Mouse (Mus musculus): Measurements from ENCODE around the gene Tnik. TPM values are rescaled to one million over a fixed set of nuclear protein-coding genes. Genes with fewer than 3 reads are reported as not detected.
A peak's percentile ranks its signal among the peaks of the same experiment; 100 is the strongest.

Tnik gene
- total and polyA plus RNA-seq, 2 experiments from 2014 or later: 58.2 to 118 TPM

DNA sequence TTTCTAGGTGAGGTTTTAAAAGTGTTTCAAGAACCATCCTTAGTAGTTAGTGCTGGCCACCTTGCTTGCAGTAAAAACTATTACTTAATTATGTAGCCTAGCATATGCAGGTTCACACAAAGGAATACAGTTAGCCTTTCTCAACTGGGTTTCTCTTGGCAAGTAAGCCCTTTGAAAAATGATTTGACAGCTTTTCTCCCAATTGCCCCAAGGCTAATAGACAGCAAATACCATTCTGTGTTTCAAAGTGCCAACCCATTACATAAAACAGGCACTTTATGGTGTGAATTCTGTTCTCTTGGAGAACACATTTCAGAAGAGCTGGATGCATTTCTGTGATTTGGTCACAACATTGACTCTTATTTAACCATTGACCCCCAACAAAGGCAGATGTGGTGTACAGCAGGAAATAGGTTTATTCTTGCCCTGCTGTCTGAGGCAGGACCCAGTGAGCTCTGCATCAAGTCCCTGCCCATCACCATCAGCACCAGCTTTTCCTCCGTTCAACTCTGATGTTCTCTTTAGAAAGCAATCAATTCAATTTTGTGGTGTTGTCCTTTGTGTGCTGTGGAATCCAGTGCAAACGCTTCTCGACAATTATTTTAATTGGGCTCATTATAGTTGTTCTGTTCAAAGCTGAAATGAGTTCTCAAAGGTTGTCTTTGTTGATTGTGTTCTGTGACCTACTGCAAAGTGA, 233.9 kb downstream of the Tnik start:
- no peak overlapping the region for H3K4me2 ChIP-seq (ENCODE audit: low read depth, low read length, poor library complexity, severe bottlenecking)
- WGBS: 61% methylated on average over 3 of the region's 3 CpGs
- no peaks in the 10 kb centered on the region for H3K27me3 ChIP-seq (ENCODE audit: insufficient read depth, low read length)
- no peaks in the 10 kb centered on the region for H3K36me3 ChIP-seq (ENCODE audit: insufficient read depth, low read length)
- no peak for DNase-seq (ENCODE audit: low spot score)
- no peaks in the 10 kb centered on the region for H3K9me3 ChIP-seq (ENCODE audit: low read length)
- no peak for ATAC-seq (ENCODE audit: low FRiP score)
- H3K4me1 ChIP-seq (ENCODE audit: insufficient read depth, low read length): peaks cover 2% of the 10 kb centered on the region; the same call in 1 of the 2 replicates
- no peak for TF ChIP-seq CTCF (IDR thresholded peaks at IDR 0.05)
- no peak overlapping the region for H3K4me3 ChIP-seq (ENCODE audit: low read depth, low read length)
- H3K9ac ChIP-seq (replicated peaks; ENCODE audit: low read length, poor library complexity, severe bottlenecking): no peak overlapping the region
- H3K27ac ChIP-seq (ENCODE audit: low read depth, low read length): no peak overlapping the region

GRCm38 (mm10) chr3:28497503-28497857, 234.5 kb downstream of the Tnik start:
- H3K9ac ChIP-seq (replicated peaks; ENCODE audit: low read length, poor library complexity, severe bottlenecking): no peak overlapping the region
- TF ChIP-seq CTCF (IDR thresholded peaks at IDR 0.05): no peak
- no peaks in the 10 kb centered on the region for H3K27me3 ChIP-seq (ENCODE audit: insufficient read depth, low read length)
- H3K9me3 ChIP-seq (ENCODE audit: low read length): no peaks in the 10 kb centered on the region
- no peak overlapping the region for H3K4me3 ChIP-seq (ENCODE audit: low read depth, low read length)
- ATAC-seq (ENCODE audit: low FRiP score): no peak
- no peak overlapping the region for H3K27ac ChIP-seq (ENCODE audit: low read depth, low read length)
- H3K4me2 ChIP-seq (ENCODE audit: low read depth, low read length, poor library complexity, severe bottlenecking): no peak overlapping the region
- DNase-seq (ENCODE audit: low spot score): no peak
- H3K4me1 ChIP-seq (ENCODE audit: insufficient read depth, low read length): no peaks in the 10 kb centered on the region
- 87% methylated on average over 3 of the region's 3 CpGs for WGBS
- no peaks in the 10 kb centered on the region for H3K36me3 ChIP-seq (ENCODE audit: insufficient read depth, low read length)

DNA sequence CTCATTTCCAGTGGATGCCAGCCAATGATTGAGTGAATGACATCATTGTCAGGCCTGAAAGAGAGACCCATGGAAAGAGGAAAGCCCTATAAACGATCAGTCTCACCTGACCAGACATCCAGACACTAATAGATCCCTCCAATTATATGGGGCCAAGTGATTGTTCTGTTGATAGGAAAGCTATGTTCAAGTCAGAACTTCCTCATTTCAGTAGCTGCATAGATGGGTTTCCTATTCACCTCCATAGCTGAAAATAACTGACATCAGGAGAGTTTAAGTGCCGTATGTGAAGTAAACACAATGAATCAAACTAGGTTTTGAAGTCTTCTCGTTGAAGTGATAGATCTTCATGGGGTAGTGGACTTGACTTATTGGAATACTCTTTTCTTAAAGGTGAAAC, 239.7 kb downstream of the Tnik start:
- no peaks in the 10 kb centered on the region; the same call in none of the 2 replicates for H3K36me3 ChIP-seq (ENCODE audit: insufficient read depth, low read length)
- H3K9ac ChIP-seq (replicated peaks; ENCODE audit: low read length, poor library complexity, severe bottlenecking): no peak overlapping the region
- no peak for DNase-seq (ENCODE audit: low spot score)
- no peak overlapping the region for H3K4me3 ChIP-seq (ENCODE audit: low read depth, low read length)
- no peak overlapping the region for H3K4me2 ChIP-seq (ENCODE audit: low read depth, low read length, poor library complexity, severe bottlenecking)
- no peaks in the 10 kb centered on the region for H3K4me1 ChIP-seq (ENCODE audit: insufficient read depth, low read length)
- ATAC-seq (ENCODE audit: low FRiP score): no peak
- no peaks in the 10 kb centered on the region for H3K27me3 ChIP-seq (ENCODE audit: insufficient read depth, low read length)
- WGBS: 91% methylated on average over 3 of the region's 3 CpGs
- TF ChIP-seq CTCF (IDR thresholded peaks at IDR 0.05): no peak
- no peaks in the 10 kb centered on the region for H3K9me3 ChIP-seq (ENCODE audit: low read length)
- no peak overlapping the region for H3K27ac ChIP-seq (ENCODE audit: low read depth, low read length)

- ATAC-seq (ENCODE audit: low FRiP score): no peak
These were observed 246.4 kb downstream of the Tnik start for GRCm38 (mm10) chr3:28509337-28509935.

GRCm38 (mm10) chr3:28523004-28523482, 260.0 kb downstream of the Tnik start:
- DNase-seq (ENCODE audit: low spot score) (peak; percentile 41), ATAC-seq (ENCODE audit: low FRiP score) (no peak)
- Histone ChIP-seq H3K4me2 (ENCODE audit: low read depth, low read length, poor library complexity, severe bottlenecking) (no peak overlapping the region), H3K4me1 (ENCODE audit: insufficient read depth, low read length) (no peaks in the 10 kb centered on the region), H3K27me3 (ENCODE audit: insufficient read depth, low read length) (no peaks in the 10 kb centered on the region), H3K4me3 (ENCODE audit: low read depth, low read length) (no peak overlapping the region), H3K27ac (ENCODE audit: low read depth, low read length) (no peak overlapping the region; the same call in 1 of the 2 replicates), H3K9ac (replicated peaks; ENCODE audit: low read length, poor library complexity, severe bottlenecking) (no peak overlapping the region), H3K9me3 (ENCODE audit: low read length) (no peaks in the 10 kb centered on the region), H3K36me3 (ENCODE audit: insufficient read depth, low read length) (no peaks in the 10 kb centered on the region)
- no peak for TF ChIP-seq CTCF (IDR thresholded peaks at IDR 0.05)
- WGBS: 46% methylated on average over 6 of the region's 6 CpGs

More at GRCm38 (mm10) chr3:28509337-28509935, 246.4 kb downstream of the Tnik start:
- no peak overlapping the region for H3K9ac ChIP-seq (replicated peaks; ENCODE audit: low read length, poor library complexity, severe bottlenecking)
- no peak overlapping the region for H3K27ac ChIP-seq (ENCODE audit: low read depth, low read length)
- no peaks in the 10 kb centered on the region; the same call in none of the 2 replicates for H3K36me3 ChIP-seq (ENCODE audit: insufficient read depth, low read length)
- H3K27me3 ChIP-seq (ENCODE audit: insufficient read depth, low read length): no peaks in the 10 kb centered on the region
- no peaks in the 10 kb centered on the region for H3K9me3 ChIP-seq (ENCODE audit: low read length)
- 44% methylated on average over 6 of the region's 6 CpGs for WGBS
- H3K4me3 ChIP-seq (ENCODE audit: low read depth, low read length): no peak overlapping the region
- H3K4me2 ChIP-seq (ENCODE audit: low read depth, low read length, poor library complexity, severe bottlenecking): no peak overlapping the region
- no peak for DNase-seq (ENCODE audit: low spot score)
- TF ChIP-seq CTCF (IDR thresholded peaks at IDR 0.05): no peak
- H3K4me1 ChIP-seq (ENCODE audit: insufficient read depth, low read length): no peaks in the 10 kb centered on the region

- Histone ChIP-seq H3K27me3 (ENCODE audit: insufficient read depth, low read length) (no peaks in the 10 kb centered on the region), H3K9ac (replicated peaks; ENCODE audit: low read length, poor library complexity, severe bottlenecking) (no peak overlapping the region), H3K27ac (ENCODE audit: low read depth, low read length) (no peak overlapping the region; the same call in 1 of the 2 replicates), H3K9me3 (ENCODE audit: low read length) (no peaks in the 10 kb centered on the region), H3K4me3 (ENCODE audit: low read depth, low read length) (no peak overlapping the region), H3K4me1 (ENCODE audit: insufficient read depth, low read length) (no peaks in the 10 kb centered on the region), H3K36me3 (ENCODE audit: insufficient read depth, low read length) (no peaks in the 10 kb centered on the region), H3K4me2 (ENCODE audit: low read depth, low read length, poor library complexity, severe bottlenecking) (no peak overlapping the region)
- DNase-seq (ENCODE audit: low spot score) (no peak), ATAC-seq (ENCODE audit: low FRiP score) (no peak)
- no peak for TF ChIP-seq CTCF (IDR thresholded peaks at IDR 0.05)
- 60% methylated on average over 4 of the region's 4 CpGs for WGBS
These were observed 260.6 kb downstream of the Tnik start for GRCm38 (mm10) chr3:28523541-28524165.
